Mouse (Mus musculus): ENCODE measurements around the gene Rtn4rl1.

- TF ChIP-seq CTCF (IDR thresholded peaks at IDR 0.05; ENCODE audit: borderline replicate concordance, insufficient read depth, low read depth, low read length) = no peak
- TF ChIP-seq POLR2A (IDR thresholded peaks at IDR 0.05; ENCODE audit: borderline replicate concordance, insufficient read depth, low read length) = no peak
These were observed 41.2 kb downstream of the Rtn4rl1 start for GRCm38 (mm10) chr11:75234745-75235144.

All from cerebellum, adult 2 months (tissue).